Mouse (Mus musculus) mesoderm, embryonic 11.5 days (tissue): ENCODE results near the gene Gpr31b.
A peak's percentile ranks its signal among the peaks of the same experiment; 100 is the strongest.
"Not testable (repeated sequence)": the region's sequence is repeated elsewhere in the genome, so short reads cannot be mapped to it uniquely, and the experiment has no call there.

Experiments used
- DNase-seq: peaks from one replicate; pipeline ENCODE4 v3.0.0-alpha.2; 2012; ENCODE audit warnings: low read depth, low spot score

The Gpr31b gene

GRCm38 (mm10) chr17:13052124-13052813 lies at the start of gene Gpr31b:
Gene Gpr31b (minus strand): TSS chr17:13052296.
- DNase-seq, result not testable (repeated sequence)

GRCm38 (mm10) chr17:13092960-13093359 lies 40.9 kb upstream of the Gpr31b start:
- DNase-seq, result not testable (repeated sequence)

GRCm38 (mm10) chr17:13092100-13092764 lies 40.1 kb upstream of the Gpr31b start:
- DNase-seq, result not testable (repeated sequence)

- DNase-seq, result not testable (repeated sequence)
Measured at GRCm38 (mm10) chr17:13091510-13091909, 39.4 kb upstream of the Gpr31b start.

GRCm38 (mm10) chr17:13069227-13069626 lies 17.1 kb upstream of the Gpr31b start:
- not testable (repeated sequence) for DNase-seq

- DNase-seq, result not testable (repeated sequence)
Measured at GRCm38 (mm10) chr17:13067864-13068385, 15.8 kb upstream of the Gpr31b start.

GRCm38 (mm10) chr17:13062882-13063281 lies 10.8 kb upstream of the Gpr31b start:
- not testable (repeated sequence) for DNase-seq

- not testable (repeated sequence) for DNase-seq
Measured at GRCm38 (mm10) chr17:13060804-13061203, 8.7 kb upstream of the Gpr31b start, which contains the start of gene Tcp10b. Gene Tcp10b (plus strand): TSS chr17:13061104.

GRCm38 (mm10) chr17:13043846-13044673 lies 8.0 kb downstream of the Gpr31b start:
- DNase-seq, result peak; percentile 75

- DNase-seq, result not testable (repeated sequence)
Measured at GRCm38 (mm10) chr17:13036627-13037192, 15.4 kb downstream of the Gpr31b start.

GRCm38 (mm10) chr17:13013316-13013715 lies 38.8 kb downstream of the Gpr31b start:
- DNase-seq, result no peak

GRCm38 (mm10) chr17:13009887-13010286 lies 42.2 kb downstream of the Gpr31b start:
- peak; percentile 70 for DNase-seq

GRCm38 (mm10) chr17:13008528-13008927 lies 43.6 kb downstream of the Gpr31b start:
- DNase-seq, result peak; percentile 10

- DNase-seq, result peak; percentile 97
Measured at GRCm38 (mm10) chr17:13007730-13008425, 44.2 kb downstream of the Gpr31b start.

- DNase-seq, result no peak
Measured at GRCm38 (mm10) chr17:13006984-13007383, 45.1 kb downstream of the Gpr31b start.

GRCm38 (mm10) chr17:13006546-13006945 lies 45.5 kb downstream of the Gpr31b start, which contains the start of gene Sod2:
Gene Sod2 (plus strand): TSS chr17:13006846.
- DNase-seq, result not testable (repeated sequence)

- not testable (repeated sequence) for DNase-seq
Measured at GRCm38 (mm10) chr17:13004436-13004835, 47.7 kb downstream of the Gpr31b start.

- DNase-seq, result not testable (repeated sequence)
Measured at GRCm38 (mm10) chr17:13002243-13002642, 49.9 kb downstream of the Gpr31b start.
